Mouse (Mus musculus) lung, adult 2 months (tissue): ENCODE data around the gene Epb41l4b.

Experiments used
- CTCF ChIP-seq: fragments of 200-500 bp; IDR thresholded peaks from 2 replicates; pipeline ENCODE4 v1.5.1; 2011; ENCODE audit warnings: mild to moderate bottlenecking, low read length, control low read depth; ENCODE audit not compliant: insufficient read depth
- POLR2A ChIP-seq: fragments of 200-500 bp; IDR thresholded peaks from 2 replicates; pipeline ENCODE4 v1.6.1; 2011; ENCODE audit warnings: low read depth, mild to moderate bottlenecking, control low read depth, low read length, borderline replicate concordance; ENCODE audit errors: extremely low read depth

DNA sequence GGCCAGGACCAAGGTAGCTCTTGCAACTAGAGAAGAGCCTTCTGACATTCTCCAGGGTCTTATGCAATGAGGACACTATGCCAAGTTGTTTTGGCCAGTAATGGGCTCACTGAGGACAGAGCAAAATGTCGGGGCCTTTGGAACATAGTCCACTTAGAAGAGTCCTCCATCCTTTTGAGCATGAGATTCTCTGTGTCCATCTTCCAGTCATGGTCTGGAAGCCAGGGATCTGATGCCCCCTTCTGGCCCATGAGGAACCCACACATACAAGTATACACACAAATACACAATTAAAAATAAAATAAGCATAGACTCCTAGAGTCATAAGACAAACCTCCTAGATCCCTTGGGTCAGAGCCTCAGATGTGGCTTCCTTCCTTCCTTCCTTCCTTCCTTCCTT lies 38.3 kb upstream of the Epb41l4b start:
- TF ChIP-seq POLR2A (no peak), CTCF (0 out of 2 replicates have a peak, but pooled peaks have one; percentile 30)
